ENCODE assay signal across 21 mouse cellular contexts in the genomic region with DNA sequence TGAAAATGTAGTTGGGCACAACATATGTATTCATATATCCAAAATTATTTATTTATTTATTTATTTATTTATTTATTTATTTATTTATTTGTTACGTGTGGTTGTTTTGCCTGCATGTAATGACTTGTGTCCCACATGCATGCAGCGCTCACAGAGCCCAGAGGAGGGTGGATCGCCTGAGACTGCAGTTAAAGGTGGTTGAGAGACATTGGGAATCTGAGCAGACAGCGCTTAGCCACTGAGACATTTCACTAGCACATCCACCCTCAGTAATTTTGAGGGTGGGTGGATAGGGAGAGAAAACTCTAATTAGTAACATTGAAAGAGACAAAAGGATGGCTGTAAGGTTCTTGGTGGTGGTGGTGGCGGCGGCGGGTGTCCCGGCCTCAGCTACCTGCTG.
"Had no signal": no experiment of that assay in that cellular context is flagged by ENCODE, and none has a peak within 500 bp of the region (broad histone marks: within the 10 kb centered on the region; RNA-seq: fewer than 3 reads in every experiment).

No protein-coding gene starts in this region.

- DNase-seq: gastrocnemius, postnatal 14 days; gastrocnemius, postnatal 36 days; heart, adult 18-20 months; heart, postnatal 14 days; kidney, adult 18-20 months; kidney, adult 8-10 months; kidney, postnatal 10 days; kidney, postnatal 25 days; kidney, postnatal 4 days; liver; liver, embryonic 13.5 days had no signal

- H3K9me3 ChIP-seq: heart, embryonic 13.5 days; heart, embryonic 15.5 days; hindbrain, embryonic 13.5 days; hindbrain, embryonic 15.5 days; limb, embryonic 10.5 days; limb, embryonic 12.5 days; liver, embryonic 13.5 days; liver, embryonic 15.5 days had no signal

- H3K27me3 ChIP-seq: heart, embryonic 13.5 days; heart, embryonic 15.5 days; hindbrain, embryonic 13.5 days; hindbrain, embryonic 15.5 days; limb, embryonic 12.5 days; liver, embryonic 13.5 days; liver, embryonic 15.5 days had no signal

- H3K4me1 ChIP-seq: heart, embryonic 15.5 days; hindbrain, embryonic 13.5 days; hindbrain, embryonic 15.5 days; limb, embryonic 12.5 days; liver, embryonic 13.5 days; liver, embryonic 15.5 days had no signal

- H3K27ac ChIP-seq: heart, embryonic 13.5 days; heart, embryonic 15.5 days; hindbrain, embryonic 13.5 days; hindbrain, embryonic 15.5 days; hindbrain, postnatal 0 days; layer of hippocampus, adult 2 months; left cerebral cortex, adult 2 months; limb, embryonic 10.5 days; limb, embryonic 12.5 days; liver, embryonic 13.5 days; liver, embryonic 15.5 days had no signal

- H3K36me3 ChIP-seq: heart, embryonic 15.5 days; liver, embryonic 13.5 days; liver, embryonic 15.5 days had no signal

- H3K4me3 ChIP-seq: heart, embryonic 13.5 days; heart, embryonic 15.5 days; hindbrain, embryonic 13.5 days; hindbrain, embryonic 15.5 days; layer of hippocampus, adult 2 months; left cerebral cortex, adult 2 months; limb, embryonic 10.5 days; limb, embryonic 12.5 days; liver, embryonic 13.5 days; liver, embryonic 15.5 days had no signal

- H3K9ac ChIP-seq: heart, embryonic 13.5 days; heart, embryonic 15.5 days; hindbrain, embryonic 13.5 days; hindbrain, embryonic 15.5 days; limb, embryonic 12.5 days; liver, embryonic 13.5 days; liver, embryonic 15.5 days had no signal
